Mouse (Mus musculus) embryonic facial prominence, embryonic 14.5 days (tissue): Measurements from ENCODE around the gene Ltc4s. TPM values are rescaled to one million over a fixed set of nuclear protein-coding genes. Genes with fewer than 3 reads are reported as not detected.

Experiments used
- ATAC-seq: fragments of 200-750 bp; cut with Nextera tagmentation; 2 replicates; pipeline ENCODE4 v1.8.0; 2017; ENCODE audit warnings: low read depth, moderate number of reproducible peaks, moderate TSS enrichment
- DNase-seq: peaks from one replicate; pipeline ENCODE4 v3.0.0-alpha.2; 2015; ENCODE audit warnings: low spot score
- H3K27ac ChIP-seq: fragments of 300-500 bp; sonication (generic); replicated peaks from 2 replicates; pipeline ENCODE4 v1.5.1; 2014; ENCODE audit warnings: low read depth, mild to moderate bottlenecking, low read length, moderate library complexity
- H3K27me3 ChIP-seq: fragments of 300-500 bp; sonication (generic); replicated peaks from 2 replicates; pipeline ENCODE4 v1.6.1; 2014; ENCODE audit warnings: low read length; ENCODE audit not compliant: control insufficient read depth, insufficient read depth
- H3K36me3 ChIP-seq: fragments of 300-500 bp; sonication (generic); 2 replicates; pipeline ENCODE4 v1.6.1; 2014; ENCODE audit warnings: low read length, mixed read lengths; ENCODE audit not compliant: control insufficient read depth, insufficient read depth
- H3K4me1 ChIP-seq: fragments of 300-500 bp; sonication (generic); 2 replicates; pipeline ENCODE4 v1.6.1; 2014; ENCODE audit warnings: antibody characterized with exemption, low read length; ENCODE audit not compliant: control insufficient read depth, insufficient read depth
- H3K4me2 ChIP-seq: fragments of 300-500 bp; sonication (generic); 2 replicates; pipeline ENCODE4 v1.6.1; 2014; ENCODE audit warnings: low read depth, mild to moderate bottlenecking, low read length, moderate library complexity, mixed read lengths
- H3K4me3 ChIP-seq: fragments of 300-500 bp; sonication (generic); 2 replicates; pipeline ENCODE4 v1.5.1; 2014; ENCODE audit warnings: low read depth, mild to moderate bottlenecking, low read length
- H3K9ac ChIP-seq: fragments of 300-500 bp; sonication (generic); 2 replicates; pipeline ENCODE4 v1.6.1; 2014; ENCODE audit warnings: low read depth, mild to moderate bottlenecking, low read length, moderate library complexity, mixed read lengths
- H3K9me3 ChIP-seq: fragments of 300-500 bp; sonication (generic); 2 replicates; pipeline ENCODE4 v1.6.1; 2016; ENCODE audit warnings: low read length; ENCODE audit not compliant: control insufficient read depth
- WGBS: fragments of 180-500 bp; shearing (Covaris S2); extraction: QIAGEN DNeasy Blood & Tissue Kit; methylation state at CpG from one replicate; pipeline ENCODE4 v1.1.7; 2014; 5-methylcytosine and 5-hydroxymethylcytosine counted together
- microRNA-seq: library from miRNA; unstranded; fragments of <30 nt; microRNA quantifications from one replicate; pipeline ENCODE4, GENCODE M21; 2016; ENCODE audit warnings: borderline number of aligned reads
- polyA plus RNA-seq: library from polyadenylated mRNA; unstranded; fragments of >200 nt; fragmentation: Nextera tagmentation; extraction: Ambion mirVana; gene quantifications from 2 replicates; pipeline ENCODE4 v1.2.1, GENCODE M21; 2014

Gene Ltc4s
- polyA plus RNA-seq, 1 experiment from 2014 or later: 5.2 TPM

- Histone ChIP-seq H3K4me3 (no peak overlapping the region), H3K27me3 (no peaks in the 10 kb centered on the region), H3K9me3 (no peaks in the 10 kb centered on the region), H3K9ac (no peak overlapping the region), H3K27ac (no peak overlapping the region), H3K4me2 (no peak overlapping the region), H3K36me3 (peaks cover 14% of the 10 kb centered on the region; the same call in 1 of the 2 replicates), H3K4me1 (no peaks in the 10 kb centered on the region)
- DNase-seq (no peak), ATAC-seq (no peak)
- WGBS: 73% methylated on average over 3 of the region's 3 CpGs
Measured at GRCm38 (mm10) chr11:50192278-50192677, 46.1 kb downstream of the Ltc4s start.

GRCm38 (mm10) chr11:50190362-50190761, 48.1 kb downstream of the Ltc4s start:
- Histone ChIP-seq H3K27ac (no peak overlapping the region), H3K4me1 (no peaks in the 10 kb centered on the region), H3K9ac (no peak overlapping the region), H3K4me2 (no peak overlapping the region), H3K9me3 (no peaks in the 10 kb centered on the region), H3K27me3 (no peaks in the 10 kb centered on the region), H3K36me3 (peaks cover 9% of the 10 kb centered on the region; the same call in 1 of the 2 replicates), H3K4me3 (no peak overlapping the region)
- 79% methylated on average over 4 of the region's 4 CpGs for WGBS
- ATAC-seq: no peak
- no peak for DNase-seq

- DNase-seq (no peak), ATAC-seq (no peak)
- Histone ChIP-seq H3K9ac (no peak overlapping the region), H3K9me3 (no peaks in the 10 kb centered on the region), H3K27me3 (no peaks in the 10 kb centered on the region), H3K4me2 (no peak overlapping the region), H3K36me3 (no peaks in the 10 kb centered on the region), H3K27ac (no peak overlapping the region), H3K4me3 (no peak overlapping the region), H3K4me1 (no peaks in the 10 kb centered on the region)
- 73% methylated on average over 7 of the region's 7 CpGs for WGBS
Measured at GRCm38 (mm10) chr11:50188682-50189081, 49.7 kb downstream of the Ltc4s start.

Small RNAs within 50 kb of the gene (microRNA-seq; reads per million reads assigned to microRNA genes)
- gene Mir6919: not detected

Other genes with a start within 250 kb of the Ltc4s start
- 75.5 and 80.3 TPM in 2 replicates for gene Rnf130, start 213.3 kb downstream of the Ltc4s start, polyA plus RNA-seq
- 40.1 and 44.0 TPM in 2 replicates for gene Tbc1d9b, start 107.2 kb downstream of the Ltc4s start, polyA plus RNA-seq
- 17.7 and 19.8 TPM in 2 replicates for gene Mrnip, start 64.2 kb downstream of the Ltc4s start, polyA plus RNA-seq
- gene Sqstm1, start 27.8 kb downstream of the Ltc4s start, polyA plus RNA-seq: 239 and 247 TPM in 2 replicates
- gene Mgat4b, start 27.7 kb downstream of the Ltc4s start, polyA plus RNA-seq: 22.5 and 22.6 TPM in 2 replicates
- 10.0 and 10.7 TPM in 2 replicates for gene Maml1, start 53.7 kb upstream of the Ltc4s start, polyA plus RNA-seq
- gene Canx, start 87.1 kb upstream of the Ltc4s start, polyA plus RNA-seq: 258 and 271 TPM in 2 replicates
- gene Cby3, start 115.8 kb upstream of the Ltc4s start, polyA plus RNA-seq: 0.35 TPM in 1 of 2 replicates, not detected in the other
- 386 and 420 TPM in 2 replicates for gene Hnrnph1, start 138.4 kb upstream of the Ltc4s start, polyA plus RNA-seq
- gene Rufy1, start 192.5 kb upstream of the Ltc4s start, polyA plus RNA-seq: 22.2 and 23.1 TPM in 2 replicates